Mouse (Mus musculus) ES-E14 (cell line): ENCODE measurements around the gene Mmp24.

Experiments used
- CHD2 ChIP-seq: IDR thresholded peaks from 2 replicates; pipeline ENCODE4 v1.6.1; 2014; ENCODE audit warnings: mild to moderate bottlenecking, low read depth, low read length, inconsistent platforms
- HCFC1 ChIP-seq: IDR thresholded peaks from 2 replicates; pipeline ENCODE4 v1.6.1; 2012; ENCODE audit warnings: low read length, inconsistent platforms, borderline replicate concordance; ENCODE audit not compliant: insufficient read depth
- ZNF384 ChIP-seq: IDR thresholded peaks from 2 replicates; pipeline ENCODE4 v1.6.1; 2012; ENCODE audit warnings: low read depth, low read length, inconsistent platforms

DNA sequence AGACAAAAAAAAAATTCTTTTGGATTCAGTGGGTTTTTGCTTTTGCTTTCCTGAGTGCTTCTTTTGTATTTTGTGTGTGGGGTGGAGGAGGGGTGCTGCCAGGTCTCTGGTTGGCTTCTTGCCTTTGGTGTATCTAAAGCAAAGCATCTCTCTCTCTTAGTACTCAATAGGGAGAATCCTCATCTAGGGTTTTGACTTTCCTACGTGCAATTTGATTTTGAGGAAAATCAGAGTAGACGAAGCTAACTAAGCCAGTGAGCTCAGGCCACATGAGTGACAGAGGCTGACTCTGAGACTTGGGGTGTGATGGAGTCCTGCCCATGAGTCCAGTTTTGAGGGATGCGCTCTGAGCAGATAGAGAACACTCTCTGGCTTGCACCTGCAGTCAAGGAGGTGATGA lies 4.4 kb downstream of the Mmp24 start:
- TF ChIP-seq ZNF384 (no peak), HCFC1 (no peak), CHD2 (no peak)
